8 mouse cellular contexts compared by ENCODE assay signal in the genomic region with DNA sequence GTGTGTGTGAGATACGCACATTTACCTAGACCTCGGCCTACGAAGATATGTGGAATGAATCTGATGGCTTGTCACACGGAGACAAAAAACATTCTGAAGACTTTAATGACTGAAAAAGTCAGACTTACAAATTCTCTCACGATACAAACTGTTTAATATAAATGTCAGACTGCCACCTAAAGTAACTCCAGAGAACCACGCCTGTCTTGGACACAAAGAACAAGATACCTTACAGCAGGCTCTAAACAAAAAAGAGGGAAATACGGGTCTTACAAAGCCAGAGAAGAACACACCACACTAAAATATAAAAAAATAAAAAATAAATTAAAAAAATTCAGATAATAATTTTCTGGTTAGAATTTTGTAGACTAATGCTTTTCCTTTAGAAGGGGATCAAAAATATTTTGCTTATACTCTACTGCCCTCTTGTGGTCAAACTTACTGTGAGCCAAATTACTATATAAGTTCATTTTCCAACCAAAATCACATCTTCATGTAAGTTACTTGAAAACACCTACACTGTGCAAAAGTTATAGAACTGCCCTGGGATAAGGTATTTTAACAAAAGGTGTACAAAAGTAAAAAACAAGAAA. TPM values are rescaled to one million over a fixed set of nuclear protein-coding genes. Genes with fewer than 3 reads are reported as not detected.
DNase-seq lines count a peak whose midpoint lies in the region; ATAC-seq and TF ChIP-seq lines count a peak whose summit lies in the region.

No protein-coding gene starts in this region.

- no peak overlapping the region for H3K27ac ChIP-seq in heart, postnatal 0 days (ENCODE audit: low read depth)
- peak overlapping the region; percentile 33; the same call in 1 of the 2 replicates for H3K27ac ChIP-seq in midbrain, embryonic 10.5 days (replicated peaks)
- H3K27ac ChIP-seq in midbrain, embryonic 15.5 days: no peak overlapping the region
- H3K27ac ChIP-seq in forebrain, embryonic 11.5 days (ENCODE audit: low read depth, low read length): no peak overlapping the region

- H3K9ac ChIP-seq in heart, postnatal 0 days (replicated peaks; ENCODE audit: low read depth, low read length): no peak overlapping the region
- H3K9ac ChIP-seq in midbrain, embryonic 15.5 days: no peak overlapping the region
- no peak overlapping the region for H3K9ac ChIP-seq in forebrain, embryonic 11.5 days (ENCODE audit: low read length)

- H3K4me1 ChIP-seq in heart, postnatal 0 days (ENCODE audit: control insufficient read depth, insufficient read depth): no peaks in the 10 kb centered on the region
- peaks cover 13% of the 10 kb centered on the region for H3K4me1 ChIP-seq in midbrain, embryonic 10.5 days
- H3K4me1 ChIP-seq in midbrain, embryonic 15.5 days: peaks cover 6% of the 10 kb centered on the region; the same call in 1 of the 2 replicates
- H3K4me1 ChIP-seq in forebrain, embryonic 11.5 days (replicated peaks; ENCODE audit: control insufficient read depth, insufficient read depth, low read length): no peaks in the 10 kb centered on the region

- no peaks in the 10 kb centered on the region for H3K9me3 ChIP-seq in heart, postnatal 0 days (replicated peaks; ENCODE audit: control insufficient read depth, low read length)
- no peaks in the 10 kb centered on the region for H3K9me3 ChIP-seq in midbrain, embryonic 10.5 days (replicated peaks)
- no peaks in the 10 kb centered on the region for H3K9me3 ChIP-seq in midbrain, embryonic 15.5 days
- no peaks in the 10 kb centered on the region for H3K9me3 ChIP-seq in forebrain, embryonic 11.5 days (ENCODE audit: control insufficient read depth, low read length)

- 64% methylated on average over 7 of the region's 7 CpGs for WGBS in heart, postnatal 0 days
- 67% methylated on average over 7 of the region's 7 CpGs for WGBS in midbrain, embryonic 10.5 days
- 45% methylated on average over 7 of the region's 7 CpGs for WGBS in midbrain, embryonic 15.5 days
- 66% methylated on average over 7 of the region's 7 CpGs for WGBS in forebrain, embryonic 11.5 days

- peak; percentile 59 for TF ChIP-seq CTCF in heart, postnatal 0 days (IDR thresholded peaks at IDR 0.05; ENCODE audit: low read depth)

- ATAC-seq in heart, postnatal 0 days (ENCODE audit: insufficient read depth, low read depth): no peak
- ATAC-seq in midbrain, embryonic 15.5 days (replicated peaks): no peak
- no peak for ATAC-seq in monocyte, adult 5-6 weeks (replicated peaks; ENCODE audit: insufficient number of reproducible peaks, low FRiP score, low TSS enrichment, poor library complexity, severe bottlenecking)
- no peak for ATAC-seq in forebrain, embryonic 11.5 days (replicated peaks; ENCODE audit: low FRiP score)

- no peak overlapping the region for H3K4me2 ChIP-seq in heart, postnatal 0 days (ENCODE audit: low read depth, low read length)
- no peak overlapping the region for H3K4me2 ChIP-seq in midbrain, embryonic 15.5 days
- H3K4me2 ChIP-seq in forebrain, embryonic 11.5 days (ENCODE audit: low read depth, low read length, severe bottlenecking): no peak overlapping the region

- peak; percentile 54 for DNase-seq in heart, postnatal 0 days (ENCODE audit: low spot score)
- no peak for DNase-seq in heart, postnatal 25 days (ENCODE audit: low spot score)
- no peak for DNase-seq in midbrain, embryonic 10.5 days (ENCODE audit: low spot score)
- peak; percentile 59 for DNase-seq in c-Kit-positive CD71-positive TER-119-positive erythroid progenitor cells, embryonic 14.5 days (ENCODE audit: low spot score)
- peak; percentile 93 for DNase-seq in retina, embryonic 14.5 days (ENCODE audit: low spot score)
- no peak for DNase-seq in forebrain, embryonic 11.5 days (ENCODE audit: low spot score)

- no peaks in the 10 kb centered on the region for H3K27me3 ChIP-seq in heart, postnatal 0 days (ENCODE audit: control insufficient read depth, insufficient read depth, low read length)
- no peaks in the 10 kb centered on the region for H3K27me3 ChIP-seq in midbrain, embryonic 10.5 days (ENCODE audit: low read depth, poor library complexity, severe bottlenecking)
- H3K27me3 ChIP-seq in midbrain, embryonic 15.5 days (replicated peaks): no peaks in the 10 kb centered on the region
- H3K27me3 ChIP-seq in forebrain, embryonic 11.5 days (ENCODE audit: control insufficient read depth, insufficient read depth, low read length): no peaks in the 10 kb centered on the region

- TF ChIP-seq EP300 in heart, postnatal 0 days (IDR thresholded peaks at IDR 0.05; ENCODE audit: low read depth): no peak

- intact Hi-C loops in heart, postnatal 25 days (cut with DNase I): loop anchor here (2.0 kb wide), 1 partner anchor 272 kb away; a partner anchor contains a TSS

- no peak overlapping the region for H3K4me3 ChIP-seq in heart, postnatal 0 days (ENCODE audit: low read depth, low read length)
- H3K4me3 ChIP-seq in midbrain, embryonic 10.5 days: no peak overlapping the region
- H3K4me3 ChIP-seq in midbrain, embryonic 15.5 days: no peak overlapping the region
- H3K4me3 ChIP-seq in forebrain, embryonic 11.5 days (ENCODE audit: low read depth, low read length): no peak overlapping the region

- H3K36me3 ChIP-seq in heart, postnatal 0 days (replicated peaks; ENCODE audit: control insufficient read depth, insufficient read depth, low read length): peaks cover 73% of the 10 kb centered on the region
- peaks cover 62% of the 10 kb centered on the region for H3K36me3 ChIP-seq in midbrain, embryonic 10.5 days
- H3K36me3 ChIP-seq in midbrain, embryonic 15.5 days (replicated peaks): peaks cover 18% of the 10 kb centered on the region
- no peaks in the 10 kb centered on the region; the same call in 1 of the 2 replicates for H3K36me3 ChIP-seq in forebrain, embryonic 11.5 days (ENCODE audit: control insufficient read depth, insufficient read depth, low read length)

RNA-seq across cellular contexts. Expression of a gene that starts 42.8 kb away (rescaled TPM):
- 18.5 and 25.2 TPM in 2 replicates for total RNA-seq in heart, postnatal 0 days (2014; rRNA removed; ENCODE audit: low replicate concordance)
- 24.9 and 25.1 TPM in 2 replicates for polyA plus RNA-seq in heart, postnatal 0 days (2015; fragmentation: Nextera tagmentation; extraction: Ambion mirVana)
- total RNA-seq in heart, postnatal 25 days (2021): 10 to 100 TPM; 31.3 to 31.9 TPM
- 59.6 and 66.2 TPM in 2 replicates for polyA plus RNA-seq in midbrain, embryonic 10.5 days (2016; fragmentation: Nextera tagmentation; extraction: Ambion mirVana)
- polyA plus RNA-seq in midbrain, embryonic 15.5 days (2015; fragmentation: Nextera tagmentation; extraction: Ambion mirVana): 203 and 209 TPM in 2 replicates
- 73.0 to 93.1 TPM (median 86.5 TPM) in 3 replicates for total RNA-seq in monocyte, adult 5-6 weeks (2017)
- 52.6 and 61.2 TPM in 2 replicates for polyA plus RNA-seq in forebrain, embryonic 11.5 days (2014; fragmentation: Nextera tagmentation; extraction: Ambion mirVana)

RNA-seq across cellular contexts. Expression of a gene that starts 55.5 kb away (rescaled TPM):
- 47.7 and 53.5 TPM in 2 replicates for total RNA-seq in heart, postnatal 0 days (2014; rRNA removed; ENCODE audit: low replicate concordance)
- 55.1 and 63.5 TPM in 2 replicates for polyA plus RNA-seq in heart, postnatal 0 days (2015; fragmentation: Nextera tagmentation; extraction: Ambion mirVana)
- 10 to 100 TPM; 32.4 to 33.3 TPM for total RNA-seq in heart, postnatal 25 days (2021)
- polyA plus RNA-seq in midbrain, embryonic 10.5 days (2016; fragmentation: Nextera tagmentation; extraction: Ambion mirVana): 106 and 132 TPM in 2 replicates
- 223 and 225 TPM in 2 replicates for polyA plus RNA-seq in midbrain, embryonic 15.5 days (2015; fragmentation: Nextera tagmentation; extraction: Ambion mirVana)
- total RNA-seq in monocyte, adult 5-6 weeks (2017): 52.6 to 86.8 TPM (median 79.1 TPM) in 3 replicates
- 124 TPM in 2 replicates for polyA plus RNA-seq in forebrain, embryonic 11.5 days (2014; fragmentation: Nextera tagmentation; extraction: Ambion mirVana)

Comparison
In these comparisons a context has a peak if more than half of its experiments do, and no peak if none do; other contexts are left out.
1. DNase-seq: peak in heart, postnatal 0 days (single experiment), c-Kit-positive CD71-positive TER-119-positive erythroid progenitor cells, embryonic 14.5 days (single experiment) and retina, embryonic 14.5 days (single experiment); none in heart, postnatal 25 days (single experiment), midbrain, embryonic 10.5 days (single experiment) and forebrain, embryonic 11.5 days (single experiment).